Mouse (Mus musculus) E14TG2a.4 (cell line): ENCODE measurements around the gene Cldn34c4.

Experiments used
- H3K27me3 ChIP-seq: 2 replicates; pipeline ENCODE4 v1.6.1; 2014; ENCODE audit warnings: low read length, control low read depth; ENCODE audit not compliant: insufficient read depth
- H3K36me3 ChIP-seq: 2 replicates; pipeline ENCODE4 v1.6.1; 2014; ENCODE audit warnings: low read length, control low read depth; ENCODE audit not compliant: insufficient read depth
- H3K4me1 ChIP-seq: replicated peaks from 2 replicates; pipeline ENCODE4 v1.6.1; 2014; ENCODE audit warnings: low read depth, low read length, control low read depth
- H3K4me3 ChIP-seq: replicated peaks from 2 replicates; pipeline ENCODE4 v1.5.1; 2014; ENCODE audit warnings: mild to moderate bottlenecking, low read length
- H3K9me3 ChIP-seq: 2 replicates; pipeline ENCODE4 v1.6.1; 2014; ENCODE audit warnings: low read length, control low read depth
- CTCF ChIP-seq: conservative IDR thresholded peaks from 2 replicates; pipeline ENCODE4 v1.5.1; 2014; ENCODE audit warnings: low read length
- NANOG ChIP-seq: IDR thresholded peaks from 2 replicates; pipeline ENCODE4 v1.6.1; 2014; ENCODE audit warnings: borderline replicate concordance, low read length, mixed read lengths
- POU5F1 ChIP-seq: IDR thresholded peaks from 2 replicates; pipeline ENCODE4 v1.6.1; 2014; ENCODE audit warnings: low read length, borderline replicate concordance

The Cldn34c4 gene

DNA sequence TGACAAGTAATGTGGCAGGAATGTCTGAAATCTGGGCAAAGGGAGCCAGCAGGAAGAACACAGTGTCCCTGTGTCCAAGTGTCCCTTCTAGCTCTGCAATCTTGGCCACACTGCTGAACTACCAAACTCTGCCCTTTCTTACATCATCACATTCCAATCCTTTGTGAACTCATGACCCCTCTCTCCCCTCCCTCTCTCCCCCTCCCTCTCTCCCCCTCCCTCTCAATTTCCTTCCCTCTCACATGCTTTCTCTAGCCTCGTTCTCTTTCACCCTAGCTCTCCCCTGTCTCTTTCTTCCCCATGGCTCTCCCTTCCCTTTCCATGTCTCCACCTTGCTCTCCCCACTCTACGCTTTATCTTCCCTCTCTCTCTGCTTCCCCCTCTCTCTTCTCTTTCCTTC is at the start of gene Cldn34c4:
Gene Cldn34c4, minus strand, starts transcription at position 101 of the 400 bp plus-strand sequence.
- TF ChIP-seq NANOG (no peak), CTCF (no peak)
- Histone ChIP-seq H3K9me3 (no peaks in the 10 kb centered on the region), H3K4me3 (no peak within 1 kb of the TSS), H3K4me1 (no peaks in the 10 kb centered on the region), H3K36me3 (no peaks in the 10 kb centered on the region), H3K27me3 (no peaks in the 10 kb centered on the region)

GRCm38 (mm10) chrX:127747062-127747461 is 10.7 kb upstream of the Cldn34c4 start:
- H3K27me3 ChIP-seq, result no peaks in the 10 kb centered on the region
- no peaks in the 10 kb centered on the region for H3K4me1 ChIP-seq
- H3K9me3 ChIP-seq, result no peaks in the 10 kb centered on the region
- TF ChIP-seq POU5F1 (no peak), NANOG (no peak), CTCF (no peak)
- H3K4me3 ChIP-seq, result no peak overlapping the region
- H3K36me3 ChIP-seq, result no peaks in the 10 kb centered on the region
